Mouse (Mus musculus): ENCODE measurements around the gene Ntrk2.

The Ntrk2 gene

DNA sequence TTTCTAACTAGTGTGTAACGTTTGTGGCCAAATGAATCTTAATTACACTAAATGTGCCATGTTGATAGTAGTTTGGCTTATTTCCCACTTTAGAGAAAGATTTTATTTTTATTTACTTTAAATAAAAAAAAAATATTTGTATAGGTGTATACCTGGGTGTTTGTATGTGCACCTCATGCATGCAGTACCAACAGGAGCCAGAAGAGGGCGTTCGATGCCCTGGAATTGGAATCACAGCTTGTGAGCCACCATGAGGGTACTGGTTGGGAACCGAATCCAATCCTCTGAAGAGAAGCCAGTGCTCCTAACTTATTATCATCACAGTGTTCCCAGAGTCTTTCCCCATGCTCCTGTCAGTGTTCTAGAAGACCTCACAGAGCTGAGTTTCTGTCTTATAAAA is 42.2 kb downstream of the Ntrk2 start:
- no peak for DNase-seq

DNA sequence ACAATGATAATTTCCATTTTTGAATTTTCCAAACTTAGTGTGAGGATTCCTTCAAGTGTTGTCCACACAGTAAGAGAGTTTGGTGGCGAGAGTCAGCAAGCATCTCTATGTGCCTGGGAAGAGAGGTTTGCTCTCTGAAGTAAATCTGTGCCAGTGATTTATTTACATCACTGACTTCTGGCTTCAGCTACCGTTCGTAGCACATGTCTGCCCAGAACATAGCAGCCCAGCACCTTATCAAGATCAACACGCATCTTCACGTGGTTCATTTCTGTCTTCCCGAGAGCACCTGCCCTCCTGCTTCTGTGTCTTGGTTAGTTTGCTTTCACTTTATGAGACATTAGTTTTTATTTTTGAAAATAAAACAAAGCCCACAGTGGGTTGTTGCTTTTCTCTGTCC is 47.3 kb downstream of the Ntrk2 start:
- DNase-seq: no peak

DNA sequence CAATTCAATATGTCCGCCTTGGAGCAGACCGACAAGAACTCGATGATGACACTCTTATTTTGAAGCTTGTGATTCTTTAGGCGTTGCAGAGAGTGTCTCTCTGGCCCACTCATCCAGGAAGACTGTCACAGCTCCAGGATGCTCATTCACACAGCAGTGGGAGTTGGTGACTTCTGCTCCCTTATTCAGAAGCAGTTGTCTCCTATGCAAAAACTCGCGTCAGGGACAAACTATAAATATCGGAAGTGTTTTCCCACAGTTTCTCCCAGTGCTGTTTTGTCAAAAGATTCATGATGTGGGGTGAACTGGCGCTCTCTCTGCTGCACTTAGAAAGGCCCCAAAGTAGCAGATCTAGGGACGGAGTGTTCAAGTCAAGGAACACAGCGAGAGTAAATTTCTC is 59.9 kb downstream of the Ntrk2 start:
- no peak for DNase-seq

DNA sequence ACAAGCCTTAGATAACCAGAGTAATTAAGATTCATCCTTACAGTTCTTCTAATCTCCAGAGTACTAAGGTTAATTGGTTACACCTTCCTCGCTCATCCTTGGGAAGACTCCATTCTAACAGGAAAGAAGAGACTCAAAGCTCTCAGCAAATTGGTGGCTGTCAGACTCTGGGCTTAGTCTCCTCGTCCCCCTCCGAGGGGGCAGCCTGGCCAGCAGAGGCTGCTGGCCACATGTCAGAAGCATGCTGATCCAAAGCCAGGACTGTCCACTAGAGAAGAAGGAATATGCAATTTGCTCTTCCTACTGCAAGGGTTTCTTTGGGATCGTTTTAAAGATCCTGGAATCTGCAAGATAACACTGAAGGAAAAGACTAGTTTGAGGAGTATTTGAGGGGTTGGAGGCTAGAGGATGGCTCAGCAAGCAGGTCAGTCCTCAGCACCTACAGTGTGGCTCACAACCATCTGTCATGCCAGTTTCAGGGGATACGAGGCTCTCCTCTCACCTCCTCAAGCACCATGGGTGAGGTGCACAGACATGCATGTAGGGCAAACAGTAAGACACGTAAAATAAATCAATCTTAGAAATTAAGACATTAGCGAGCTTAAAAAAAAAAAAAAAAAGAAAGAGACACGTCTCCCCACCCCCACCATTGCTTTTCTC is 60.5 kb downstream of the Ntrk2 start:
- DNase-seq: no peak

DNA sequence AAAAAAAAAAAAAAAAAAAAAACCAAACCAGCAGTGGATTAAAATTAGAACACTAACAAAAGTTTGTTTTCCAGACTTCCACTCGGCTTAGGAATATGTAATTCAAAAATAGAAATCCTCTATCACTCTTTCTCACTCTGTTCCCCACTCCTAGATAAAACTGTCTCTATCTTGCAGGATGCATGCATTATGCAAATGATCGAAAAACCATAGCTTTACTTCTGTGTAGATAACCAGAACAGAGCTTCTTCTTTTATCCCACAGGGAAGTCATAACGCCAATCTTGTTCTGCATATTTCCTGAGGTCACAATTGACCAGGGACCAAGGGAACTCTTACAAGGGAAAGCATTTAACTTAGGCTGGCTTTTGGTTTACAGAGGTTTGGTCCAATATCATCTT is 76.1 kb downstream of the Ntrk2 start:
- no peak for DNase-seq

DNA sequence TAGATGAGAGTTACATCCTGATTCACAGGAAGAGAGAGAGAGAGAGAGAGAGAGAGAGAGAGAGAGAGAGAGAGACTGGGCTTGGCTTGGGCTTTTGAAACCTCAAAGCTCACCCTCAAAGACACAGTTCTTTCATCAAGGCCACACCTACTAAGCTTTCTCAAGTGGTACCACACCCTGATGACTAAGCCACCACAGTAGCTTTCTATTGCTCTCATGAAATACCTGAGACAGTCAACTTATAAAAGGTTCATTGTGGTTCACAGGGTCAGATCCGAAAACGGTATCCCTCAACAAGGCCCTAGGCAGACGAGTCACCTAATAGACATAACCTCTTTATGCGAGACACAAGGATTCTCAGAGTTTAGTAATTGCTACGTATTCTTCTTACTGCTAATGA is 76.5 kb downstream of the Ntrk2 start:
- DNase-seq: no peak

DNA sequence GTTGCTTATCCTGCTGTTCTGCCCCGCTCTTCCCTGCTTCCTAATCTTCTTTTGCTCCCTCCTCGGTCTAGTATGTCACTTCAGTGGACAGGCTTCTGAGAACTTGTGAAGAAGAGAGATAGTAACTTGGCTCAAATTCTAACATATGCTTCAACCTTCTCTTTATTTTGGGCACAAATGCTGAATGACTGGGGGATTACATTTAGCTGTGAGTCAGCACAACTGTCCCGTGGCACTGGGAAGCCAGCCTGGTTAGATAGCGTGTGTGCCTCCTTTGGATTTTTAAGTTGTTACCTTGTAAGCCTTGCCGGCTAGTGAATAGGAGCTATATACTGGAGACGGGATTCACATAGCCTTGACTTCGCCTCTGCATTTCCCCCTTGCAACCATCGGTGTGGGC is 79.7 kb downstream of the Ntrk2 start:
- no peak for DNase-seq

DNA sequence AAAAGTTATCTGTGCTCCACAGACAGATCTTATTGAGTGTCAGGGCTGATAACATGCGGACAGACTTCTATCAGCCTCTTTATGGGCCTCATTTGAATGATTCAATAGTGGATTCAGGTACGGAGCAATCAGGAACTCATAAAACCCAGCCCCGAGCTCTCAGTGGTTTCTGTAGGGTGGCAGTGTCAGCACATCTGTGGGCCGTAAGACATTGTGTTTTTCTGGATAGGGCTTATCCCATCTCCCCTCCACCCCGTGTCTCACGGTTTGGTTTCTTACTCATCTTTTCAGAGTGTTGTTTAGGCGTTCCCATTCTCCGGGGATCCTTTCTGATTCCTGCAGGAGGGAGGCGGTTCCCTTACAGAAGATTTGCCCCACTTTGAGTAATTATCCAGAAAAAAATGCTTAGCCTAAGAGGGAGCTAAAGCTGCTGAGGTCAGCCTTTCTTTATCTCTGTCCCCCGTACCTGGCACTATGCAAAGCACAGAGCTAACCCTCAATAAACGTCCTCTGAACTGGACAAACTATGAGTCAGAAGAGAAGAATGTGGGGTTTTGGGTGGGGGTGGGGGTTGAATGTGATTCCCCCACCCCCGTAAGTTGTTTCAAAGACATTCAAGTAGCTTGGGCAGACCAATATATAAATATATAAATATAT is 90.0 kb downstream of the Ntrk2 start:
- no peak for DNase-seq

DNA sequence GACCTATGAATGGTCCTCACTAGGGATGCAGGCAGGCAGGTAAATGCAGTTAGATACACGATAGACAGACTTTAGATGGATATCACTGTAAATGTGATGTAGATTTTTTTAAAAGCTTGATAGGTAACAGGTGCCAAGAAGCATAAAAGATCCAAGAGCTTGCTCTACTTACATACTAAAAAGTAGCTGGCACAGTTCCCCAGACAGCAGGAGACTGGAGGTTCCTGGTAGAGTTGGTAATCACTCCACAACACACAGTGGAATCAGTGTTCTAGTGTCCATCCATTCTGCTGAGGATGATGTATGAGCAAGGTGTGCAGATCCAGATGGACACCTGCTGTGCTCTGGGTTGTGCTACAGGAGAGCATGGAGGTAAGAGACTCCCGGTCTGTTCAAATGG is 93.0 kb downstream of the Ntrk2 start:
- no peak for DNase-seq

DNA sequence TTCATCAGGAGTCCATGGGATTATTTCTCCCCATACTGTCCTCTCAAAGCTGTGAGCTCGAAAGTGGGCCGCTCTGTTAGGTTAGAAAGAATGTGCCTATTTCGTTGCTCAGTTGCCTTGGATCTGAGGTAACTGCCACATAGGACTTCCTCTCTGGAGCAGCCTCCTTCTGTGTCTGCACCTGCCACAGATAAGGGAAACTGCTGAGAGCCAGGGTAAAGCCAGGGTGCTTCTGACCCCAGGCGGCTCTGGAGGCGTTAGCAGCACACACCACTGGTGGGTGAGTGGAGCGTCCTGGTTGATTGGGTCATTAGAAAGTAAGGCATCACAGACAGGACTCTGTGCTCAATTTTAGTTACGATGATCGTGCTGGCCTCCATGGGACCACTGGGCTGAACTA is 95.9 kb downstream of the Ntrk2 start:
- DNase-seq: no peak

DNA sequence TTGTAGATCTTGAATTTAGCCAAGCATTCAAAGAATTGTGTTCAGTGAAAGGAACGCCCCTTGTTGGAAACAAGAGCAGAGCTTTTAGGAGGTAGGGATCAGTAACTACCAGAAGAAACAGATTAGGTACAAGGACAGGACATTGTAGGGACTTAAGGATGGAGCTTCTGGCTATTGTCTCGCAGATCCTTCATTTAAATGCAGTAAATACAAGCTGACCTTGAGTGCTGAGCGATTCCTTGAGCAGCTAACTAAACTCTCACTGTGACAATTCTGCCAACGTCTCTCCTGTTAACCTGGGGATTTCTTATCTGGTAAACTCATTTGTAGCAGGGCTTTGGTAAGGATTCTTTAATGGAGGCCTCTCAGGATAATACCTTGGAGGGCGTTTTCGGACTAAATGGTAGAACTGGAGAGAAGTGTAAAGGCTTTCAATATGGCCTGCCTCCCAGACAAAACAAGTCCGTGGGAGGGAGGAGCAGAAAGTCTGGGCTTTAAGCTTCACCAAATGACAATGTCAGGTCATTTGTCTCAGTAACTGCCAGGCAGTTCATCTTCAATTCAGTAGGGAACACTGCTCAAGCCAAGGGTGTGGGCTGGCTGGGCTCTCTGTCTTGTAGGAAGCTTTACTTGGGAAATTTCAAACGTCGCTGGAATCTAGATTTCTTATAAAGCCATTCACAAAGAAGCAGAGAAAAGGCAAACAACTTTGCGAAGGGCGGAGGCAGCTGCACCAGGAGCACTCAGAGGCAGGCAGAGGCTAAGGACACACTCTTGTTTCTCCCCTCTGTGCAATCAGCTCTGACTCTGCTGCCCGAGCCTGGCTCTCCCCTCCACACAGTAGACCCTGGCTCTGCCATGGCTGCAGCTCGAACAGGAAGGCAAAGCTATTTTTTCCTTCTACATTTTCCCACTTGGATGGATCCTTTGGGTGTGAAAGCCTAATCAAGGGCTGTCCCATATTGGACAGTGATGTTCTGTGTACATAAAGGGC is 98.7 kb downstream of the Ntrk2 start:
- no peak for DNase-seq

DNA sequence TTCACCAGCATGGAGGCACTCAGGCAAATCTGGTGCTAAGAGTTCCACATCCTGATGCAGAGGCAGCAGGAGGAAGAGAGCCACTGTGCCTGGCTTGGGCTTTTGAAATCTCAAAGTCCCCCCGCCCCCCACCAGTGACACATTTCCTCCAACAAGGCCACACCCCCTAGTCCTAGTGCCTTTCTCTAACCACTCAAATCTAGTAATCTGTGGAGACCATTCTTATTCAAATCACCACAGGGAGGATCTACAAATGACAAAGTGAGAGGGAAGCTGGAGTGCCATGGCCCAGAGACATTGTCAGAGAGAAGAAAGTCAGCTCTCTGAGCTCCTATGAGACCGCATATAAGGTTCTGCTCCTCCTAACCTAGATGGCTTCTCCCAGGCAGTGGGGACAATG is 105.6 kb downstream of the Ntrk2 start:
- no peak for DNase-seq

DNA sequence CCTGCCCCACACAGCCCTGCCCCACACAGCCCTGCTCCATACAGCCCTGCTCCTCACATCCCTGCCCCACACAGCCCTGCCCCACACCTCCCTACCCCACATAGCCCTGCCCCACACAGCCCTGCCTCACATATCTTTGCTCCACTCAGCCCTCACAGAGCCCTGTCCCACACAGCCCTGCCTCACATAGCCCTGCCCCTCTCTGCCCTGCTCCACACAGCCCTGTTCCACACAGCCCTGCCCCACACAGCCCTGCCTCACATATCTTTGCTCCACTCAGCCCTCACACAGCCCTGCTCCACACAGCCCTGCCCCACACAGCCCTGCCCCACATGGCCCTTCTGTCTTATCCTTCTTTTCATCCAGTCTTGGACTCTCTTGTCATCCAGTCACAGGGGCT is 106.2 kb downstream of the Ntrk2 start:
- no peak for DNase-seq

DNA sequence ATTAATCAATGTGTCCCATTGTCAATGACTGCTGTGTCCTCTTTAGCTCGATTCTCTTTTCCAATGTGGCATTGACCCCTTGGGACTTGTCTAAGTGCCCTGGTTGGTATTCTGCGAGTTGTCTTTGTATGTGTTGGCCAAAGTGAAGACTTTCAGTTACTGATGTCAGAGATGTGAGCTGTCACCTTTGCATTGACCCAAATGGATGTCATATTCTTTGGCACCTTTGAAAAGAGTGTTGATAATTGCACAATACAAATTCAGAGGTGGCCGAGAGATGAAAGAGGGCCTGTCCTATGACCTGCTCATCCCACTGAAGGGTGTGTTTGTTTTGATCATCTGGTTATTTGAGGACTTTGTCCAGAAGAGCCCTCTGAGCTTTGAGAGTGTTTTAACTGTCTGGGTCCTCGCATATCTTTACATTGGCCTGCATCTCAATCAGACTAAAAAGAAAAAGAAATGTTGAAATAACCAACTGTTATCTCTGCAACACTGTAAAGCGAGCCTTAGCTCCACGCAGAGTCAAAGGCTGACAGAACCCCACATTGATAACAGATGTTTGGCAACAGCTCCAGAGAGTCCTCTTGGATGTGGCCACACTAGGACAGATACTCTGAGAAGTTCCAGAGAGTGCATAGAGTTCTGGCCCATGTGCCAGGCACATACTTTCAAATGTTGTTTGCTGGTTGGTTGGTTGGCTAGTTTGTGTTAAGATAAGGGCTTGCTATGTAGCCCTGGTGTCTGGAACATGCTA is 107.9 kb downstream of the Ntrk2 start:
- no peak for DNase-seq

DNA sequence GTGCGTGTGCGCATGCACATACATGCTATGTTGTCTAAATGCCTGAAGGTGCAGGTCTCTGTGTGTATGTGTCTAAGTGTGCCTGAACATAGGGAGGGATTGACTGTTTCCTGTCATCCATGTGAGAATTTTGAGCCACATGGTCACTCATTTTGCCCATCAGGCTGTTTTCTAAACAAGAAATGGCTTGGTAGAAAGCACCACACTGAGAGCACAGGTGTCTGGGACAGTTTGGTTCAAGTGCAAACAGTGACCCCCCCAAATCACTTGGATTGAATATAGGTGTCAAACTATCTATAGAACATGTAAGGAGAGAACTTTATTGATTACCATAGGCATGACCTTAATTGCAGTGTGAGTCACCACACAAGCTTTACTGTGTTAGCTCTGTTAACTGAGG is 110.0 kb downstream of the Ntrk2 start:
- DNase-seq: no peak

DNA sequence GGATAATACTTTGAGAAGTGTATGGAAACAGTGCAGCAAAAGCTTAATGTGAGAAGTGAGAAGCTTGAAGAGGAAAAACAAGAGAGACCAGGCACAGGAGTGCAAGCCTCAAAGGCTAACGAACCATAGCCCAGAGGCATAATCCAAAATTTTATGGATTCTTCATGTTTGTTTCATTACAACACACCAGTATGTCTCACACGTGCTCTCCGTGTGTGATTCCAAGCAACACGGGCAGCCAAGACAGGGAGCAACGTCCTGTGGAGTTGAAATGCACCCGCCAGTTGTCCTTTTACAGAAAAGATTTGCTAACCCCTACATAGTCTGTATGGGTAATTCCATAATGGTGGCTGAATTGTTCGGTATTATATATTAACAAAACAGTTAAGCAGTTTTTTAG is 113.9 kb downstream of the Ntrk2 start:
- DNase-seq: no peak

DNA sequence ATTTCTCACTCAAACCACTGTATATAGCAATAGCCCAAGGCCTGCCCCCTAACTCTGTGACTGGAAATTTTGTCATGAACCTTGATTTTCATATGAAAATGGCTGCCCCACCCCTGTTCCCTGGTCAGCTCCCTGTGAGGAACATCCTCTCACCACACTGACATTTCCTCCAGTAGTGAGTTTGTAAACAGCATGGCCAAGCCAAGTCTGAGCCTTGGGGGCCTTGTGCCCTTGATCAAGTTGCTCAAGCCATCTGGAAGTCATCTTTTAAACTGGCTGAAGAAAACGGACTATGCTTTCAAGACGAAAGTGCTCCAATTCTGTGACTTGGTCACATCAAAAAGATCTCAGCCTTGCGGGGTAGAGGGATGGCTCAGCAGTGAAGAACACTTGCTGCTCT is 114.9 kb downstream of the Ntrk2 start:
- DNase-seq: no peak

DNA sequence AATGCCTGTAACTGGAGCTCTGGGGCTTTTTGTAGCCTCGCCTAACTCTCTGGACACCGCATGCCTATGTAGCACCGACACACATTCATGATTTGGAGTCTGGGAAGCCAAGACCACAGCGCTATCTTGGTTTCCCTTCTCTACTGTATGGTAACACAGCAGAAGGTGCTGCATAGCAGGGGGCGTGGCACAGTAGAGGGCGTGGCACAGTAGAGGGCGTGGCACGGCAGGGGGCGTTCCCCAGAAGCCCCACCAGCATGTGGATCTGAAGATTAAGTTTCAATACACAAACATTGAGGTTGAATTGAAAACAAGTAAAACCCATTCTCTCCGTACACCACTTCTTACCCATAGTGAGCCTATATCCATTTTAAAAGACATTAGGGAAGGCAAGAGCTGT is 115.3 kb downstream of the Ntrk2 start:
- no peak for DNase-seq

DNA sequence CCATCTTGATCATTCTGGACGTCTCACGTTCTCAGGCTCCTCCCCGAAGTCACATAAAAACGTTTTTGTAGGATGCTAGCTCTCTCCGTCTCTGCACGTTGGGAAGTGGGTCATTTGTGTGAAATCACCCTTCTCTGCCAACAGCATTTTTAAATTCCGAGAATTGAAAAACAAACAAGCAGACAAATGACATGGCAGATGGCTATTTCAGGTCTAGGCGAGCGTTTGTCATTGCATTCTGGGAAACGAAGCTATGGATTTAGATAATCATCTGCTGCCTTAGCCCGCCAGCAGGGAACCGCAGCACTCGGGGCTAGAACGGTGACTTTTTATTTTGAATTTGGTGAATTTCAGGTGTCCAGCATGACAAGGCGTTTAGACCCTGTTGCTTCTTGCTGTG is 115.8 kb downstream of the Ntrk2 start:
- no peak for DNase-seq

DNA sequence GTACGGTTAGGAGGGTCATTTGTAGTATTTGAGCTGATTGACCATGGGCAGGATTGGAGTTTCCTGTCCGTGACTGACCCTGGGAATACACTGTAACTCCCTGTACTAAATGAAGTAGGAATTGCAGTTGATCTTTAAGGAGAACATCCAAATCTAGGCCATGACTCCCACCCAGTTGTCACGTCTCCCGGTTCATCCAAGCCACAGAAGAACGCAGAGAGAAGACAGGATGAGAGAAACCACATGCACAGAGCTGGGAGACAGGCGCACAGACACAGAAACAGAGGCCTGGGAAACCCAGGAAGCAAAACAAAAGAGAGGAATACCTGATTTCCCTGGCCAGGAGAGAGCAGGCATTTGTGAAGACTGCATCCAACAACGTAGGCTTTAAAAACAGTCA is 117.1 kb downstream of the Ntrk2 start:
- no peak for DNase-seq

DNA sequence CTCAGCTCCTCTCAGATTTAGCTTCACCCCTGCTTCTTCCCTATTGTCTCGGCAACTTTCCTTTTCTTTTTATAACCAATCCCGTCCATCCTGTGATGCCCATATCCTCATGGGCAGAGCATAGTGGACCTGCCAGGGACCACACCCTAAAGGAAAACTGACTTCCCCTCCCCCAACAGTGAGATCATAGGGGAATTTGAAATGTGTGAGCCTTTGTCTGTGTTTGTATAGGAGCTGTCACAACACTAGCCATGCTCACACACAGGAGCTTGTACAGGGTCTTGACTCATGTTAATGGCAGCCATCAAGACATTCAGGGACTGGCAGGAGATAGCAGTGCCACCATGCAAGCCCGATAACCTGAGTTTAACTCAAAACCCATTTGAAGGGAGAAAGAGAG is 118.1 kb downstream of the Ntrk2 start:
- no peak for DNase-seq

DNA sequence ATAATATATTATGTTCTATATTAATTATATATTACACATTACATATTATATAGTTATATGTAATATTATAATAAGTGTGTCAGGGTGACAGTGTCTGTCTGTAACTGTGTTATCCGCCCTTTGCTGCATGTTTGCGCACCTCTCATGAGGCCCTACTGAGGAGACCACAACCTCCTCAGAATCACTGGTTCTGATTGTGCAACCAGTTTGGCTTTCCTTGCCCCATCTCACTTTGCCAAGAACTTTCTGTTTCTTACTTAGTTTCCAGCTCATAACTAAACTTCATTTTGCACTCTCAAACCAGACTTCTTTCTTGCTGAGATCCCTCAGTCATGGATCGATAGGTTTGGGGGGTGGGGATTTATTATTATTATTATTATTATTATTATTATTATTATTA is 120.8 kb downstream of the Ntrk2 start:
- DNase-seq: no peak

DNA sequence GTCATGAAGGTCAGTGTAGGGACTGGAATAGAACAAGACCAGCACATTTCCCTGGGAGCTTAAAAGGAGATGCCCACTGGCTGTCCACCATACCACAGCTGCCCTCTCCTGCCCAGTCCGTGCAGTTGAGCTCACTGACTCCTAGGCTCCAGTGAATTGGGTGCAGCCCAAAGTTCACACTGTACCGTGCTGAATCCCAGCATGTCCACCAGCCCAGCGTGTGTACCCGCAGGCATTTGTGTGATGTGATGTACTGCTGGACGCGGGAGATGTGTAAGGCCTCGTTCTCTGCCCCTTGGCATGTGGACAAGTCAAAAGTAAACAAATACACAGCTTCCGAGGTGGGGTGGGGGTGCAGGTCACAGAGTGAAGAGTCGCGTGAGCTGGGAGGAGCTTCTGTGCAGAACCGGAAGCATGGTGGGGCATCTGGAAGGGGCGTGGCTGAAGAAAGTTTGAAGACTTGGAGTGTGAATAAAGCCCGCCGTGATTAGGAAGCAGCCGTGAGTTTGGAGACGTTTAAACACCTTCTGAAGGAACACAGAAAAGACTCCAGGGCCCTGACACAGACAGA is 121.4 kb downstream of the Ntrk2 start:
- DNase-seq: no peak

Measured in liver (tissue).